In the genomic region with DNA sequence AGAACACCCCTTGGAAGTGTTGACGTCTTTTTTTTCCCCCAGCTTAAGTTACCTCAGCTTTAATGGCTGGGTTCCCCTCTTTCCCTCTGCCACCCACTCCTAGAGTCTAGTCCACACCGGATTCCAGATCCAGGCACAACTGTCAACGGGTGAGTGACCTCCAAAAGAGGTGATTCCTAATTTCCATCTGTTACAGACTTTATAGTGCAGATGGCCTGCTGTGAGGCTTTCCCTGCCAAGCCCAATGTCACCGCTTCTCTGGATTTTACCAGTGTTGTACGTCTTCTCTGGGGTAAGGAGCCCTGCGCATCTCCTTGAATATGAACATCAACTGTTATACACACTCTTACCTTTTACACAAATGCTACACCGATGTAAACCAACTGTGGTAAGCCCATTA, we compare ENCODE assay signal across 28 mouse cellular contexts. TPM values are rescaled to one million over a fixed set of nuclear protein-coding genes. Genes with fewer than 3 reads are reported as not detected.
A peak's percentile ranks its signal among the peaks of the same experiment; 100 is the strongest.
DNase-seq lines count a peak whose midpoint lies in the region; ATAC-seq lines count a peak whose summit lies in the region.
"Had no signal": no experiment of that assay in that cellular context is flagged by ENCODE, and none has a peak within 500 bp of the region (broad histone marks: within the 10 kb centered on the region; RNA-seq: fewer than 3 reads in every experiment).

No protein-coding gene starts in this region.

- 0 out of 2 replicates have a peak, but pooled peaks cover under 1% of the 10 kb centered on the region for H3K27me3 ChIP-seq in stomach, embryonic 16.5 days (ENCODE audit: control insufficient read depth, insufficient read depth, low read length)
- H3K27me3 ChIP-seq: forebrain, embryonic 12.5 days; forebrain, embryonic 15.5 days had no signal

- 0 out of 2 replicates have a peak, but pooled peaks cover 1% of the 10 kb centered on the region for H3K36me3 ChIP-seq in stomach, embryonic 16.5 days (ENCODE audit: control insufficient read depth, insufficient read depth, low read length)

- no peak overlapping the region for H3K4me3 ChIP-seq in stomach, embryonic 16.5 days (replicated peaks; ENCODE audit: low read length)
- H3K4me3 ChIP-seq: embryonic facial prominence, embryonic 10.5 days; embryonic facial prominence, embryonic 13.5 days; erythroblast, embryonic 14.5 days; forebrain, embryonic 12.5 days; forebrain, embryonic 15.5 days; heart, adult 2 months; heart, embryonic 10.5 days; heart, embryonic 13.5 days had no signal

- H3K4me2 ChIP-seq in stomach, embryonic 16.5 days (ENCODE audit: low read depth, low read length): no peak overlapping the region
- H3K4me2 ChIP-seq: embryonic facial prominence, embryonic 13.5 days; forebrain, embryonic 12.5 days; forebrain, embryonic 15.5 days; heart, embryonic 13.5 days; hindbrain, embryonic 14.5 days had no signal

- peaks cover 4% of the 10 kb centered on the region; the same call in 1 of the 2 replicates for H3K4me1 ChIP-seq in stomach, embryonic 16.5 days (ENCODE audit: control insufficient read depth, insufficient read depth, low read length)

- H3K9me3 ChIP-seq in stomach, embryonic 16.5 days (replicated peaks; ENCODE audit: control insufficient read depth, low read length): no peaks in the 10 kb centered on the region
- H3K9me3 ChIP-seq: embryonic facial prominence, embryonic 10.5 days; embryonic facial prominence, embryonic 13.5 days; forebrain, embryonic 12.5 days; forebrain, embryonic 15.5 days; heart, embryonic 10.5 days; heart, embryonic 13.5 days had no signal

- DNase-seq in cerebellum, postnatal 14 days: peak; percentile 37 to 46
- no peak for DNase-seq in cerebellum, adult 9-11 months
- peak; percentile 22 for DNase-seq in R1 (ENCODE audit: low read depth, low spot score)
- no peak for DNase-seq in layer of hippocampus, adult 11-12 months (ENCODE audit: low spot score)
- DNase-seq in spleen, adult 18-20 months: no peak
- DNase-seq: adrenal gland, adult 8-10 months; adrenal gland, postnatal 25 days; cerebellum, adult 8-10 months; cerebellum, postnatal 36 days; embryo, embryonic 11 days; gastrocnemius, postnatal 10 days; gastrocnemius, postnatal 36 days; heart, adult 2 months; heart, postnatal 14 days; heart, postnatal 4 days had no signal

- 82% methylated on average over 7 of the region's 7 CpGs for WGBS in stomach, embryonic 16.5 days

- H3K9ac ChIP-seq in stomach, embryonic 16.5 days (ENCODE audit: low read length): no peak overlapping the region
- H3K9ac ChIP-seq: embryonic facial prominence, embryonic 13.5 days; forebrain, embryonic 12.5 days; forebrain, embryonic 15.5 days; heart, embryonic 13.5 days; hindbrain, embryonic 14.5 days had no signal

- H3K27ac ChIP-seq in stomach, embryonic 16.5 days (ENCODE audit: low read length): peak overlapping the region; percentile 40; the same call in 1 of the 2 replicates
- H3K27ac ChIP-seq: embryonic facial prominence, embryonic 10.5 days; embryonic facial prominence, embryonic 13.5 days; forebrain, embryonic 12.5 days; forebrain, embryonic 15.5 days; heart, adult 2 months; heart, embryonic 10.5 days; heart, embryonic 13.5 days; hindbrain, embryonic 14.5 days; hindbrain, postnatal 0 days had no signal

- ATAC-seq in stomach, embryonic 16.5 days (ENCODE audit: insufficient read depth, low FRiP score): no peak
- ATAC-seq: CD4-positive, CD25-positive, alpha-beta regulatory T cell, adult 4 months; forebrain, embryonic 15.5 days; hindbrain, postnatal 0 days; inflammation-experienced regulatory T-cells, adult 6 months; intestine, embryonic 16.5 days had no signal

RNA-seq across cellular contexts. Expression of a gene that starts 4.5 kb away (rescaled TPM):
- 0.31 and 0.32 TPM in 2 replicates for polyA plus RNA-seq in stomach, embryonic 16.5 days (2015; fragmentation: Nextera tagmentation; extraction: Ambion mirVana)
- polyA plus RNA-seq: CD4-positive, CD25-positive, alpha-beta regulatory T cell, adult 4 months; heart, embryonic 13.5 days; inflammation-experienced regulatory T-cells, adult 6 months had no signal

Comparison
In these comparisons a context has a peak if more than half of its experiments do, and no peak if none do; other contexts are left out.
1. DNase-seq: peak in cerebellum, postnatal 14 days (2 of 2) and R1 (single experiment); none in cerebellum, adult 9-11 months (single experiment), layer of hippocampus, adult 11-12 months (single experiment) and spleen, adult 18-20 months (0 of 2).